Mouse (Mus musculus) forebrain, embryonic 14.5 days (tissue): ENCODE data around the gene Pcyox1. TPM values are rescaled to one million over a fixed set of nuclear protein-coding genes. Genes with fewer than 3 reads are reported as not detected.
"Not testable (repeated sequence)": the region's sequence is repeated elsewhere in the genome, so short reads cannot be mapped to it uniquely, and the experiment has no call there.

Experiments
- ATAC-seq: fragments of 200-750 bp; cut with Nextera tagmentation; 2 replicates; pipeline ENCODE4 v1.8.0; 2017; ENCODE audit warnings: mild to moderate bottlenecking, moderate library complexity
- DNase-seq: peaks from one replicate; pipeline ENCODE4 v3.0.0-alpha.2; 2015; ENCODE audit warnings: low spot score
- H3K27ac ChIP-seq: fragments of 300-500 bp; sonication (generic); 2 replicates; pipeline ENCODE4 v1.5.1; 2014; ENCODE audit warnings: low read depth, mild to moderate bottlenecking, control low read depth, low read length, moderate library complexity
- H3K27me3 ChIP-seq: fragments of 300-500 bp; sonication (generic); replicated peaks from 2 replicates; pipeline ENCODE4 v1.6.1; 2014; ENCODE audit warnings: low read length, control low read depth, mixed read lengths; ENCODE audit not compliant: control insufficient read depth, insufficient read depth
- H3K36me3 ChIP-seq: fragments of 300-500 bp; sonication (generic); 2 replicates; pipeline ENCODE4 v1.6.1; 2014; ENCODE audit warnings: low read length, control low read depth; ENCODE audit not compliant: control insufficient read depth, insufficient read depth
- H3K4me1 ChIP-seq: fragments of 300-500 bp; sonication (generic); 2 replicates; pipeline ENCODE4 v1.6.1; 2014; ENCODE audit warnings: antibody characterized with exemption, low read length, control low read depth; ENCODE audit not compliant: control insufficient read depth, insufficient read depth
- H3K4me2 ChIP-seq: fragments of 300-500 bp; sonication (generic); 2 replicates; pipeline ENCODE4 v1.6.1; 2014; ENCODE audit warnings: mild to moderate bottlenecking, control low read depth, low read length
- H3K4me3 ChIP-seq: fragments of 300-500 bp; sonication (generic); 2 replicates; pipeline ENCODE4 v1.5.1; 2014; ENCODE audit warnings: low read depth, low read length, control low read depth
- H3K9ac ChIP-seq: fragments of 300-500 bp; sonication (generic); 2 replicates; pipeline ENCODE4 v1.6.1; 2014; ENCODE audit warnings: mild to moderate bottlenecking, low read length, control low read depth, moderate library complexity
- H3K9me3 ChIP-seq: fragments of 300-500 bp; sonication (generic); replicated peaks from 2 replicates; pipeline ENCODE4 v1.6.1; 2016; ENCODE audit warnings: low read length, control low read depth, mixed read lengths; ENCODE audit not compliant: control insufficient read depth
- WGBS: fragments of 180-500 bp; shearing (Covaris S2); extraction: QIAGEN DNeasy Blood & Tissue Kit; methylation state at CpG from one replicate; pipeline ENCODE4 v1.1.7; 2014; 5-methylcytosine and 5-hydroxymethylcytosine counted together
- polyA plus RNA-seq: library from polyadenylated mRNA; unstranded; fragments of >200 nt; fragmentation: Nextera tagmentation; extraction: Ambion mirVana; gene quantifications from 2 replicates; pipeline ENCODE4 v1.2.1, GENCODE M21; 2014

Gene Pcyox1
- polyA plus RNA-seq, 1 experiment from 2014 or later, result 81.3 TPM

DNA sequence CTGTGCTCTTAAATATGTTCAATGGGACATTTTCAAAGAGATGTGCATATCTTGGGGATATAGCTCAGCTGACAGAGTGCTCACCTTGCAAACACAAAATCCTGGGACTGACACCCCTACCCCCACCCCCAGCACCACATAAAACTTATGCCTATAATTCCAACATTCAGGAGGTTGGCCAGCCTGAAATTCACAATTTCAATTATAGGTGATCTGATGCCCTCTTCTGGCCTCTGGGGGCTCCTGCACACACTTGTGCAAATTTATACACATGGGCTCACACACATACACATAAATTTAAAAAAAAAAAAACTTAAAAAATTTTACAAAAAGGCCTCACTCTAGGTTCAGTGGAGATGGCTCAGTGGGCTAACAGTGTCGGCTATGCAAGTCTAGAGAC, 3.8 kb downstream of the Pcyox1 start:
- 100% methylated on average over 1 of the region's 1 CpGs for WGBS
- DNase-seq, result no peak
- H3K4me1 ChIP-seq, result peaks cover 17% of the 10 kb centered on the region
- peaks cover 57% of the 10 kb centered on the region for H3K36me3 ChIP-seq
- H3K27me3 ChIP-seq, result no peaks in the 10 kb centered on the region
- no peak overlapping the region for H3K4me2 ChIP-seq
- H3K9me3 ChIP-seq, result no peaks in the 10 kb centered on the region
- H3K4me3 ChIP-seq, result no peak overlapping the region
- no peak for ATAC-seq
- no peak overlapping the region for H3K9ac ChIP-seq
- no peak overlapping the region for H3K27ac ChIP-seq

GRCm38 (mm10) chr6:86391326-86391725, 5.6 kb downstream of the Pcyox1 start:
- ATAC-seq (no peak), DNase-seq (no peak)
- Histone ChIP-seq H3K27ac (no peak overlapping the region), H3K9ac (no peak overlapping the region), H3K4me3 (no peak overlapping the region), H3K36me3 (peaks cover 75% of the 10 kb centered on the region), H3K9me3 (no peaks in the 10 kb centered on the region), H3K4me1 (peaks cover 12% of the 10 kb centered on the region), H3K27me3 (no peaks in the 10 kb centered on the region), H3K4me2 (no peak overlapping the region)
- WGBS, result 99% methylated on average over 5 of the region's 5 CpGs

DNA sequence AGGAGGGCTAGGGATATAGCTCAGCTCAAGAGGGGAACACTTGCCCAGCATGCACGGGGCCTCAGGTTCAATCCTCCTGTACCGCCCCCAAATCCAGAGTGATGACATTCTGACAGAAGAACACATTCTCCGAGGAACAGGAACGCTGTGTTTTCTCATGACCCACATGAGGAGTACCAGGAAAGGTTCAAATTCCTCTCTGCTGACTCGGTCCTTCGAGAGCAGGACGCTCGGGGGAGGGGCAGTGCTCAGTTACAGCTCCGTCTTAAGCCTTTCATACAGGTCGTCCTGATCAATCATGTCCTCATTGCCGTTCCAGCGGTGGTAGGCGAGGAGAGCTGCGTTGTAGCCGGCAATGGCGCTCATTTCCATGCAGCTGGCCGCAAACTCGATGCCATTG, 8.5 kb downstream of the Pcyox1 start:
- DNase-seq (no peak), ATAC-seq (no peak)
- Histone ChIP-seq H3K9ac (no peak overlapping the region), H3K36me3 (peaks cover 84% of the 10 kb centered on the region), H3K4me1 (no peaks in the 10 kb centered on the region), H3K4me3 (no peak overlapping the region), H3K27ac (no peak overlapping the region), H3K9me3 (no peaks in the 10 kb centered on the region), H3K27me3 (no peaks in the 10 kb centered on the region), H3K4me2 (no peak overlapping the region)
- WGBS, result 88% methylated on average over 18 of the region's 18 CpGs

DNA sequence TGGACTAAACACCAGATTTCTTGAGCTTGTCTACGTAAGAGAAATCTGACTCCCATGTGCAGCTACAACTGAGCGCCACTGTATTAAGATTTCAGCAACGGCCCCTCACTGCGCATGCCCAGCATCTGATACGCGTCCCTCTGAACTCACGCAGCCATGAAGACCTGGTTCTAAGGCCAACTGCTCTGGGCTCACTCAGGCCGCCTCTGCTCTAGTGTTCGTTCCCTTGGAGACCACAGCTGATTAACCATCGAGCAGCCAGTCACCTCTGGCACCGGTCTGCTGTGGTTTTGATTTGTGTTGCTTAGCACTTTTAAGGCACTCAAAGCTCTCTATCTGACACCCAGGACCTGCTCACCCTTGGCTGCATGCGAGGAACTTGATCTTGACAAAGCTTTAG, 9.6 kb downstream of the Pcyox1 start:
- H3K9me3 ChIP-seq, result no peaks in the 10 kb centered on the region
- H3K36me3 ChIP-seq, result peaks cover 78% of the 10 kb centered on the region
- H3K4me2 ChIP-seq, result no peak overlapping the region
- no peak for DNase-seq
- H3K9ac ChIP-seq, result no peak overlapping the region
- ATAC-seq, result no peak
- no peaks in the 10 kb centered on the region for H3K27me3 ChIP-seq
- H3K4me3 ChIP-seq, result no peak overlapping the region
- 87% methylated on average over 12 of the region's 12 CpGs for WGBS
- no peak overlapping the region for H3K27ac ChIP-seq
- H3K4me1 ChIP-seq, result no peaks in the 10 kb centered on the region

DNA sequence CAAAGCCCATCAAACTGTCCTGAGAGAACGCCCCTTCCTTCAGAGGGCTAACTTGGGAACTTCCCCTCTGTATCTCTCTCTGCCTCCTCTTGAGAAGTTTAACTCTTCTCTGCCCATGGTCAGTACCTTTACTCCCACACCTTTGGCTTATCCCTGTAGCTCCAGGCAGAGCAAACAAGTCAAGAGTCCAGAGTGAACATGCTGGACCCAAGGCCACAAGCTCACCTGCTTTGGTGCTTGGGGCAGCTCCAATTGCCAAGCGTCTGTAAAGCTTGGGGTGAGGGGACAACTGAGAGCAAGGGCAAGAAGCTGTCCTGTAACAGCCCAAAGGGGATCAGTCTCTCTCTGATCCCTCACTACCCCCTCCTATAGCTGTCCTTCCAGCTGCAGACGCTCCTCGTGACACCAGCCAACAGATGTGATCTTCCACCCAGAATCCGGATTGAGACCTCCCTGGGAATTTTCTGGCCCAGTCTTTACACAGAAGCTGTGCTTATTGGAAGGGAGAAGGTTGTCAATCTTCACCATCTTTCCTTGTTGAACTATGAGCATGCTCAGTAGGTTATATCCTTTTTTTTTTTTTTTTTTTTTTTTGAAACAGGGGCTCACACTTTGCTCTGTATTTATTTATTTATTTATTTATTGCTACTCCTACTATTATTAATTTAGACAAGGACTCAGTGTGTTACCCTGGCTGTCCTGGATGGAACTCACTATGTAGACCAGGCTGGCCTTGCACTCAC, 11.4 kb downstream of the Pcyox1 start:
- H3K27ac ChIP-seq, result no peak overlapping the region
- peaks cover 60% of the 10 kb centered on the region for H3K36me3 ChIP-seq
- 92% methylated on average over 5 of the region's 5 CpGs for WGBS
- H3K9ac ChIP-seq, result no peak overlapping the region
- DNase-seq (no peak), ATAC-seq (no peak)
- no peaks in the 10 kb centered on the region for H3K9me3 ChIP-seq
- H3K4me1 ChIP-seq, result no peaks in the 10 kb centered on the region
- no peaks in the 10 kb centered on the region for H3K27me3 ChIP-seq
- H3K4me2 ChIP-seq, result no peak overlapping the region
- no peak overlapping the region for H3K4me3 ChIP-seq

DNA sequence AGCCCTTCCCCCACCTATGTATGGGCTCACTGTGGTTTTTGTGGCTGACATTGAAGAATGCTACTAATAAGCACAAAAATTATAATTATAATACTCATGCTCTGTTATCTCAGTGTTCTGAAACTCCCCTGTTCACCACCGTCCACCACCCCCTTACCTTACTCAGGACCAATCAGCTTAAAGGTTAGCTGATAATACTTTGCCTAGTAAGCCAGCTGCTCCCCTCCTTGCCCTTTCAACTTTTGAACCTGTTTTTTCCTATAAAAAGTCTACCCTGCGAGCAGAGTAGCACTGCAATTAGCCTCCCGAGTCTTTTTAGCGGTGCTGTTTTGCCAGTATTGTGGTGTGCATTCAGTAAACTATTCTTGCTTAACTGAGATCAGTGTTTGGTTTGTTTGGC, 12.3 kb downstream of the Pcyox1 start:
- Histone ChIP-seq H3K4me3 (no peak overlapping the region), H3K27ac (no peak overlapping the region), H3K4me1 (no peaks in the 10 kb centered on the region), H3K4me2 (no peak overlapping the region), H3K27me3 (no peaks in the 10 kb centered on the region), H3K36me3 (peaks cover 52% of the 10 kb centered on the region), H3K9me3 (no peaks in the 10 kb centered on the region), H3K9ac (no peak overlapping the region)
- DNase-seq (no peak), ATAC-seq (no peak)
- 84% methylated on average over 4 of the region's 4 CpGs for WGBS

- Histone ChIP-seq H3K4me2 (no peak overlapping the region), H3K9ac (no peak overlapping the region)
Measured at GRCm38 (mm10) chr6:86383370-86383769, 13.6 kb downstream of the Pcyox1 start.

GRCm38 (mm10) chr6:86382551-86382950, 14.4 kb downstream of the Pcyox1 start:
- Histone ChIP-seq H3K4me1 (no peaks in the 10 kb centered on the region), H3K27me3 (no peaks in the 10 kb centered on the region), H3K9me3 (no peaks in the 10 kb centered on the region), H3K27ac (no peak overlapping the region), H3K4me2 (no peak overlapping the region), H3K9ac (no peak overlapping the region), H3K36me3 (peaks cover 52% of the 10 kb centered on the region), H3K4me3 (no peak overlapping the region)
- DNase-seq (no peak), ATAC-seq (no peak)

More at GRCm38 (mm10) chr6:86383370-86383769, 13.6 kb downstream of the Pcyox1 start:
- Histone ChIP-seq H3K36me3 (peaks cover 52% of the 10 kb centered on the region), H3K4me3 (no peak overlapping the region), H3K27me3 (no peaks in the 10 kb centered on the region), H3K4me1 (no peaks in the 10 kb centered on the region), H3K9me3 (no peaks in the 10 kb centered on the region), H3K27ac (no peak overlapping the region)
- no peak for ATAC-seq
- no peak for DNase-seq
- WGBS, result 58% methylated on average over 16 of the region's 16 CpGs

DNA sequence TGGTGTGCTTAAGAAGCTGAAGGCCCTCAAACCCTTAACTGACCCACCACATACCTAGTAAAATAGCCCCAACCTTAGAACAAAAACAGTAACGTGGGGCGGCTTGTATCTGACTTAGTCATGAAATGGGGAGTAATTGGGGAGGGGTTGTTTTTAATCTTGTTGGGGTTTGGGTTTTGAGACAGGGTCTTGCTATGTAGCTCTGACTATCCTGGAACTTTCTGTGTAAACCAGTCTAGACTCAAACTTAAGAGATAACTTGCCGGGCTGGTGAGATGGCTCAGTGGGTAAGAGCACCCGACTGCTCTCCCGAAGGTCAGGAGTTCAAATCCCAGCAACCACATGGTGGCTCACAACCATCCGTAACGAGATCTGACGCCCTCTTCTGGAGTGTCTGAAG, 16.8 kb downstream of the Pcyox1 start:
- H3K36me3 ChIP-seq, result peaks cover 45% of the 10 kb centered on the region
- DNase-seq, H3K27me3 ChIP-seq, H3K4me2 ChIP-seq, H3K27ac ChIP-seq, H3K4me1 ChIP-seq, ATAC-seq, H3K9ac ChIP-seq, H3K4me3 ChIP-seq, H3K9me3 ChIP-seq: not testable (repeated sequence)
- 79% methylated on average over 6 of the region's 8 CpGs for WGBS
